Mouse (Mus musculus) MEL (cell line): Measurements from ENCODE around the gene Parm1. TPM values are rescaled to one million over a fixed set of nuclear protein-coding genes. Genes with fewer than 3 reads are reported as not detected.

Source experiments
- DNase-seq: peaks from one replicate; pipeline ENCODE4 v3.0.0; 2011; ENCODE audit warnings: low read depth, low spot score
- H3K27ac ChIP-seq: 2 replicates; pipeline ENCODE4 v1.5.1; 2012; ENCODE audit warnings: low read depth, mild to moderate bottlenecking, control low read depth, low read length, moderate library complexity; ENCODE audit not compliant: control insufficient read depth
- H3K27me3 ChIP-seq, 2 experiments: fragments of 150-350 bp in 1 of 2; sonication (generic) in 1 of 2; 2 replicates each; pipeline ENCODE4 v1.6.1; 2012; ENCODE audit warnings: low read length in 2 of 2, mild to moderate bottlenecking in 2 of 2, improper control_type of control experiment in 1 of 2, moderate library complexity in 1 of 2; ENCODE audit not compliant: insufficient read depth in 2 of 2, control insufficient read depth in 1 of 2
- H3K36me3 ChIP-seq, 2 experiments: 2 replicates each; pipeline ENCODE4 v1.6.1; 2012 to 2014; ENCODE audit warnings: low read length in 2 of 2, improper control_type of control experiment in 1 of 2, inconsistent platforms in 1 of 2, mild to moderate bottlenecking in 1 of 2; ENCODE audit not compliant: insufficient read depth in 2 of 2, control insufficient read depth in 1 of 2
- H3K4me1 ChIP-seq, 2 experiments: fragments of 150-350 bp in 1 of 2; sonication (generic) in 1 of 2; 2 replicates each; pipeline ENCODE4 v1.6.1; 2012; ENCODE audit warnings: low read length in 2 of 2, improper control_type of control experiment in 1 of 2, mild to moderate bottlenecking in 1 of 2; ENCODE audit not compliant: insufficient read depth in 2 of 2, control insufficient read depth in 1 of 2
- H3K4me3 ChIP-seq, 2 experiments: fragments of 150-350 bp in 1 of 2; sonication (generic) in 1 of 2; 2 replicates each; pipeline ENCODE4 v1.5.1; 2012; ENCODE audit warnings: low read depth in 2 of 2, low read length in 2 of 2, mild to moderate bottlenecking in 2 of 2, moderate library complexity in 2 of 2, control low read depth in 1 of 2, improper control_type of control experiment in 1 of 2; ENCODE audit not compliant: control insufficient read depth in 1 of 2, insufficient read depth in 1 of 2
- H3K79me2 ChIP-seq: 2 replicates; pipeline ENCODE4 v1.6.1; 2012; ENCODE audit warnings: mild to moderate bottlenecking, low read length, moderate library complexity; ENCODE audit not compliant: control insufficient read depth, poor library complexity, insufficient read depth
- H3K9ac ChIP-seq: 2 replicates; pipeline ENCODE4 v1.6.1; 2012; ENCODE audit warnings: low read depth, mild to moderate bottlenecking, control low read depth, low read length, moderate library complexity; ENCODE audit not compliant: control insufficient read depth, poor library complexity, severe bottlenecking
- H3K9me3 ChIP-seq: fragments of 150-350 bp; sonication (generic); replicated peaks from 2 replicates; pipeline ENCODE4 v1.6.1; 2012; ENCODE audit warnings: mild to moderate bottlenecking, low read length, improper control_type of control experiment, moderate library complexity; ENCODE audit not compliant: insufficient read depth
- BHLHE40 ChIP-seq: IDR thresholded peaks from 2 replicates; pipeline ENCODE4 v1.6.1; 2012; ENCODE audit warnings: low read depth, mild to moderate bottlenecking, inconsistent platforms, low read length, improper control_type of control experiment, borderline replicate concordance
- CHD1 ChIP-seq: IDR thresholded peaks from 2 replicates; pipeline ENCODE4 v1.6.1; 2012; ENCODE audit warnings: low read depth, mild to moderate bottlenecking, inconsistent platforms, low read length, improper control_type of control experiment
- E2F4 ChIP-seq: IDR thresholded peaks from 2 replicates; pipeline ENCODE4 v1.6.1; 2011; ENCODE audit warnings: low read depth, low read length, improper control_type of control experiment, borderline replicate concordance
- ETS1 ChIP-seq: IDR thresholded peaks from 2 replicates; pipeline ENCODE4 v1.6.1; 2012; ENCODE audit warnings: low read depth, mild to moderate bottlenecking, inconsistent platforms, low read length, improper control_type of control experiment, moderate library complexity
- GATA1 ChIP-seq: IDR thresholded peaks from 2 replicates; pipeline ENCODE4 v1.6.1; 2011; ENCODE audit warnings: low read depth, low read length, improper control_type of control experiment
- HCFC1 ChIP-seq: IDR thresholded peaks from 2 replicates; pipeline ENCODE4 v1.6.1; 2012; ENCODE audit warnings: low read depth, mild to moderate bottlenecking, inconsistent platforms, low read length, improper control_type of control experiment, moderate library complexity
- MAFK ChIP-seq: IDR thresholded peaks from 2 replicates; pipeline ENCODE4 v1.6.1; 2011; ENCODE audit warnings: low read depth, mild to moderate bottlenecking, low read length, improper control_type of control experiment, borderline replicate concordance
- MAX ChIP-seq: IDR thresholded peaks from 2 replicates; pipeline ENCODE4 v1.6.1; 2011; ENCODE audit warnings: low read length, improper control_type of control experiment
- MEF2A ChIP-seq: IDR thresholded peaks from 2 replicates; pipeline ENCODE4 v1.6.1; 2014; ENCODE audit warnings: low read depth, mild to moderate bottlenecking, inconsistent platforms, low read length, improper control_type of control experiment; ENCODE audit not compliant: poor library complexity, insufficient replicate concordance, severe bottlenecking; ENCODE audit errors: extremely low read depth
- MYB ChIP-seq: IDR thresholded peaks from 2 replicates; pipeline ENCODE4 v1.6.1; 2011; ENCODE audit warnings: mild to moderate bottlenecking, low read depth, low read length, improper control_type of control experiment
- MYC ChIP-seq: IDR thresholded peaks from 2 replicates; pipeline ENCODE4 v1.6.1; 2011; ENCODE audit warnings: low read depth, mild to moderate bottlenecking, low read length, improper control_type of control experiment, moderate library complexity
- NELFE ChIP-seq: IDR thresholded peaks from 2 replicates; pipeline ENCODE4 v1.6.1; 2011; ENCODE audit warnings: low read depth, low read length, improper control_type of control experiment
- POLR2AphosphoS2 ChIP-seq: IDR thresholded peaks from 2 replicates; pipeline ENCODE4 v1.6.1; 2011; ENCODE audit warnings: low read length, improper control_type of control experiment
- POLR2AphosphoS5 ChIP-seq: IDR thresholded peaks from 2 replicates; pipeline ENCODE4 v1.6.1; 2012; ENCODE audit warnings: low read depth, borderline replicate concordance, mild to moderate bottlenecking, inconsistent platforms, low read length, moderate library complexity, mixed read lengths
- RAD21 ChIP-seq: IDR thresholded peaks from 2 replicates; pipeline ENCODE4 v1.6.1; 2011; ENCODE audit warnings: mild to moderate bottlenecking, low read depth, low read length, improper control_type of control experiment
- RCOR1 ChIP-seq: IDR thresholded peaks from 2 replicates; pipeline ENCODE4 v1.6.1; 2012; ENCODE audit warnings: low read depth, mild to moderate bottlenecking, inconsistent platforms, low read length, improper control_type of control experiment
- SIN3A ChIP-seq: IDR thresholded peaks from 2 replicates; pipeline ENCODE4 v1.6.1; 2012; ENCODE audit warnings: low read length, improper control_type of control experiment, inconsistent platforms
- UBTF ChIP-seq: IDR thresholded peaks from 2 replicates; pipeline ENCODE4 v1.6.1; 2012; ENCODE audit warnings: low read depth, mild to moderate bottlenecking, inconsistent platforms, low read length, improper control_type of control experiment, moderate library complexity, borderline replicate concordance; ENCODE audit not compliant: insufficient read depth
- USF1 ChIP-seq: IDR thresholded peaks from 2 replicates; pipeline ENCODE4 v1.6.1; 2014; ENCODE audit warnings: low read depth, mild to moderate bottlenecking, inconsistent platforms, low read length, improper control_type of control experiment, moderate library complexity
- USF2 ChIP-seq, 2 experiments: IDR thresholded peaks; 2 replicates each; pipeline ENCODE4 v1.6.1; 2011 to 2012; ENCODE audit warnings: improper control_type of control experiment in 2 of 2, low read length in 2 of 2, borderline replicate concordance in 1 of 2, inconsistent platforms in 1 of 2, low read depth in 1 of 2, mild to moderate bottlenecking in 1 of 2; ENCODE audit not compliant: insufficient read depth in 1 of 2
- ZC3H11A ChIP-seq: IDR thresholded peaks from 2 replicates; pipeline ENCODE4 v1.6.1; 2012; ENCODE audit warnings: low read depth, mild to moderate bottlenecking, inconsistent platforms, low read length, improper control_type of control experiment
- ZKSCAN1 ChIP-seq: IDR thresholded peaks from 2 replicates; pipeline ENCODE4 v1.6.1; 2012; ENCODE audit warnings: low read depth, mild to moderate bottlenecking, inconsistent platforms, low read length, improper control_type of control experiment, moderate library complexity
- polyA plus RNA-seq, 2 experiments: library from polyadenylated mRNA; stranded (reverse) in 1 of 2; unstranded in 1 of 2; fragments of >175 nt in 1 of 2; fragments of >200 nt in 1 of 2; gene quantifications; 2 replicates each; pipeline versions ENCODE4 v1.2.1 to v1.2.4; 2012; ENCODE audit warnings: low replicate concordance in 2 of 2, low read depth in 1 of 2; ENCODE audit not compliant: insufficient read length in 2 of 2, insufficient read depth in 1 of 2, missing spikeins in 1 of 2
- total RNA-seq: library from RNA; depleted of rRNA; stranded (reverse); fragments of 300-350 nt; gene quantifications from 2 replicates; pipeline ENCODE4 v1.2.3, GENCODE M21; 2012

Gene Parm1
- total and polyA plus RNA-seq, 3 experiments: 19.1 to 76.1 (median 41.0) TPM

DNA sequence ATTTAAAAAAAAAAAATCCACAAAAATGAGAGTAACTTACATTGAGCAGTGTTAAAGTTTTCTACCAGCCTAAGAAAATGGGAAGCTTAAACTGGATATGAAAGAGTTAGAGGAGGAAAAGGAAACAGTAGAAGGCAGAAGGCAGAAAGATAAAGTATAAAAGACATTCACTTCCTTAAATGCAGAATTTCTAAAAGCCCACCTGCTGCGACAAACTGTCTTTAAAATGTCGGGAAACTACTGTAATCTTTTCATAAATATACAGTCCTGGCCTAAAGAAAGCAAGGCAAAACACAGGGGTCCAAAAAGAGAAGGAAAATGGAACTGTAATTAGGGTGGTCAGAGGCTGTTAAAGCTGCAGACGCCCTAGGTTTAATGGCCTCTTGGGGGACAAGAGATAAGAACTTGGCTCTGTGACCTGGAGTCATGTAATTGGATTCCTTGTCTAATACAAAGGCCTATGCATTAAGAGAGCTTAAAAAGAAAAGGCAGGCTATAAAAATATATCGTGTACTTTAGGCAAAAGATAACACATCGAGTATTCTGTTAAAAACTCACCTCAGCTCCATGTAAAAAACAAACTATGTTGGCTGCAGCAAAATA lies 13.0 kb upstream of the Parm1 start (continued):
- TF ChIP-seq POLR2AphosphoS5 (no peak), ZKSCAN1 (no peak), MAFK (no peak), SIN3A (peak; percentile 67; the same call in 1 of the 2 replicates), ETS1 (peak; percentile 62; the same call in 1 of the 2 replicates), ZC3H11A (no peak), BHLHE40 (no peak), HCFC1 (0 out of 2 replicates have a peak, but pooled peaks have one; percentile 38), NELFE (no peak; the same call in 1 of the 2 replicates), POLR2AphosphoS2 (no peak), CHD1 (peak; percentile 91; the same call in 1 of the 2 replicates), UBTF (no peak), USF1 (no peak), E2F4 (no peak), RAD21 (no peak), MAX (no peak), MYC (peak; percentile 51; the same call in 1 of the 2 replicates), RCOR1 (peak; percentile 65), MYB (no peak), MEF2A (no peak)

DNA sequence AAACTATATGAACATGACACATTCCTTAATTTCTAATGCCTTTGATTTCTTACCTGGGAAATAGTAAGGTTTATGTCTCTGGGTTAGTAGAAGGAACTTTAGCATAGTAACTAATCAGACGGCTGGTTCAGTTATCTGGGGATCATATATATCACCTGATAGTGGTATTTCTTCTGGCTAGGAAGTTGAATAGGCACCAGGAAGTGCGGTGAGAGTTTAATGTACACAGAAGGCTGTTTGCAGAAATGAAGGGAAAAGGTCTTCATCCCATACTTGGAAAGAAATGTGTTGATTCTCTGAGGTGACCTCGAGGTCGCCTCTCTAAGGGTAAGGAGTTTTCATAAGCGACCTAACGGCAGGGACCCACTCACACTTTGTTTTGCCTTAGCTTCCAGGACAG lies 338 bp upstream of the Parm1 start:
- Histone ChIP-seq H3K79me2 (peaks cover 39% of the 10 kb centered on the region), H3K36me3 (peaks cover 0 to 13% of the 10 kb centered on the region in 2 experiments; a peak in 2 of 4 replicates), H3K27ac (peak overlapping the region; percentile 68), H3K27me3 (no peaks in the 10 kb centered on the region), H3K4me1 (peaks cover 0 to 8% of the 10 kb centered on the region in 2 experiments; a peak in 1 of 4 replicates), H3K9ac (peak overlapping the region; percentile 69), H3K9me3 (no peaks in the 10 kb centered on the region), H3K4me3 (peak overlapping the region; percentile 10 to 54; a peak in 3 of 4 replicates)
- TF ChIP-seq GATA1 (peak; percentile 28; the same call in 1 of the 2 replicates), POLR2AphosphoS5 (no peak), USF2 (IDR thresholded peaks at IDR 0.05; ENCODE audit: borderline replicate concordance in 1 of 2, insufficient read depth in 1 of 2, low read depth in 1 of 2, low read length in 2 of 2) (no peak)
- no peak for DNase-seq
